Mouse (Mus musculus): ENCODE data around the gene Th.
A peak's percentile ranks its signal among the peaks of the same experiment; 100 is the strongest.

Th gene

GRCm38 (mm10) chr7:142901774-142902173 is 29.2 kb downstream of the Th start:
- no peak for DNase-seq (ENCODE audit: low spot score in 2 of 2)

- no peak for DNase-seq (ENCODE audit: low spot score in 2 of 2)
Measured at GRCm38 (mm10) chr7:142899872-142900271, 31.1 kb downstream of the Th start.

- DNase-seq (ENCODE audit: low spot score in 2 of 2), result no peak
Measured at GRCm38 (mm10) chr7:142897471-142897870, 33.5 kb downstream of the Th start.

- no peak for DNase-seq (ENCODE audit: low spot score in 2 of 2)
Measured at GRCm38 (mm10) chr7:142895901-142896665, 34.8 kb downstream of the Th start.

GRCm38 (mm10) chr7:142895223-142895840 is 35.6 kb downstream of the Th start:
- no peak for DNase-seq (ENCODE audit: low spot score in 2 of 2)

- DNase-seq (ENCODE audit: low spot score in 2 of 2), result peak; percentile 81 to 86
Measured at GRCm38 (mm10) chr7:142894669-142895068, 36.3 kb downstream of the Th start.

- DNase-seq (ENCODE audit: low spot score in 2 of 2), result no peak
Measured at GRCm38 (mm10) chr7:142893721-142894639, 36.9 kb downstream of the Th start.

- DNase-seq (ENCODE audit: low spot score in 2 of 2), result no peak
Measured at GRCm38 (mm10) chr7:142893296-142893695, 37.6 kb downstream of the Th start.

GRCm38 (mm10) chr7:142869419-142870163 is 61.3 kb downstream of the Th start:
- no peak for DNase-seq (ENCODE audit: low spot score in 2 of 2)

- peak; percentile 5 to 59 for DNase-seq (ENCODE audit: low spot score in 2 of 2)
Measured at GRCm38 (mm10) chr7:142850681-142851080, 80.2 kb downstream of the Th start.

Data from frontal cortex, postnatal 36 days (tissue).